Mouse (Mus musculus): ENCODE measurements around the gene Relch.
"Not testable (repeated sequence)": the region's sequence is repeated elsewhere in the genome, so short reads cannot be mapped to it uniquely, and the experiment has no call there.

The Relch gene

GRCm38 (mm10) chr1:105746444-105746843 is 82.8 kb downstream of the Relch start:
- DNase-seq (ENCODE audit: low read depth) = no peak

GRCm38 (mm10) chr1:105746858-105747596 is 83.4 kb downstream of the Relch start:
- DNase-seq (ENCODE audit: low read depth) = no peak

GRCm38 (mm10) chr1:105748091-105748799 is 84.6 kb downstream of the Relch start:
- DNase-seq (ENCODE audit: low read depth) = no peak

- DNase-seq (ENCODE audit: low read depth) = no peak
These were observed 88.5 kb downstream of the Relch start for GRCm38 (mm10) chr1:105752196-105752595.

- DNase-seq (ENCODE audit: low read depth) = no peak
These were observed 89.3 kb downstream of the Relch start for GRCm38 (mm10) chr1:105752944-105753343.

- DNase-seq (ENCODE audit: low read depth) = no peak
These were observed 95.1 kb downstream of the Relch start for GRCm38 (mm10) chr1:105758798-105759197.

- no peak for DNase-seq (ENCODE audit: low read depth)
These were observed 95.9 kb downstream of the Relch start for GRCm38 (mm10) chr1:105759422-105760165.

- DNase-seq (ENCODE audit: low read depth) = no peak
These were observed 101.9 kb downstream of the Relch start for GRCm38 (mm10) chr1:105765586-105765985.

GRCm38 (mm10) chr1:105766099-105766498 is 102.4 kb downstream of the Relch start:
- DNase-seq (ENCODE audit: low read depth) = not testable (repeated sequence)

DNA sequence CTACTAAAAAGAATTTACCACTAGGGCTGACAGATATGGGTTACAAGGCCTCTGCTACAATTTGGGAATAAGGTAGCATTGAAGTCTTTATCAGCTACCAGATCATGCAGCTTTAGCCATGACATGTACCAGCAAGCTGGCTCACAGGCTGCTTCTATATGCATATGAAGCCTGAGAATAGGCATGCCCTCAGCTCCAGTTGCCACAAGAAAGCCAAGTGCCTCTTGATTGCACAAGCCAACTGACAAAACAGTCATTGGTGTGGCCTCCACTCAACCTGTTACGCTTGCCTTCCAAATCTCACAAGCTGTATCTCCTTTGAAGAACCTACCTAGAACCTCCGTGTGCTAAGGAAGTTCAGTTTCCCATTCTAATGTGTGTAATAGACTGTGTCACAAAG is 104.7 kb downstream of the Relch start:
- DNase-seq (ENCODE audit: low read depth) = no peak

DNA sequence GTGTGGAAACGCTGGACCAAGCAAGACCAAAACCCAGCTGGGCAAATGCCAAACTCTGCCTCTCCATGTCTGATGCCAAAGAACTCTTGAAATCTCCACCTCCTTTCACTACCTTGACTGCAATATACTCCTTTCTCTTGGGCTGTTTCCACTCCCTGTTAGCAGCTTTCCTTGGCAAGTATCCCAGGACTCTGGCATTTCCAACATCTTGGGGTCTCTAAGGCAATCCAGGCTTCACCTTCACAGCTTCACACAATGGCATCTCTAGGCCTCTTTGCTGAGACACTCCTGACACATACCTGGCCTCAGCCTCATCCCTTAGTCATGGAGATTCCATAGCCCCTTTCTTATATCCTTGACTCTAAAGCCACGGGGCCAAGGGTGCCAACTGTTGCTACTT is 107.0 kb downstream of the Relch start:
- DNase-seq (ENCODE audit: low read depth) = no peak

GRCm38 (mm10) chr1:105776426-105776825 is 112.8 kb downstream of the Relch start:
- no peak for DNase-seq (ENCODE audit: low read depth)

- DNase-seq (ENCODE audit: low read depth) = no peak
These were observed 116.4 kb downstream of the Relch start for GRCm38 (mm10) chr1:105780079-105780456.

DNA sequence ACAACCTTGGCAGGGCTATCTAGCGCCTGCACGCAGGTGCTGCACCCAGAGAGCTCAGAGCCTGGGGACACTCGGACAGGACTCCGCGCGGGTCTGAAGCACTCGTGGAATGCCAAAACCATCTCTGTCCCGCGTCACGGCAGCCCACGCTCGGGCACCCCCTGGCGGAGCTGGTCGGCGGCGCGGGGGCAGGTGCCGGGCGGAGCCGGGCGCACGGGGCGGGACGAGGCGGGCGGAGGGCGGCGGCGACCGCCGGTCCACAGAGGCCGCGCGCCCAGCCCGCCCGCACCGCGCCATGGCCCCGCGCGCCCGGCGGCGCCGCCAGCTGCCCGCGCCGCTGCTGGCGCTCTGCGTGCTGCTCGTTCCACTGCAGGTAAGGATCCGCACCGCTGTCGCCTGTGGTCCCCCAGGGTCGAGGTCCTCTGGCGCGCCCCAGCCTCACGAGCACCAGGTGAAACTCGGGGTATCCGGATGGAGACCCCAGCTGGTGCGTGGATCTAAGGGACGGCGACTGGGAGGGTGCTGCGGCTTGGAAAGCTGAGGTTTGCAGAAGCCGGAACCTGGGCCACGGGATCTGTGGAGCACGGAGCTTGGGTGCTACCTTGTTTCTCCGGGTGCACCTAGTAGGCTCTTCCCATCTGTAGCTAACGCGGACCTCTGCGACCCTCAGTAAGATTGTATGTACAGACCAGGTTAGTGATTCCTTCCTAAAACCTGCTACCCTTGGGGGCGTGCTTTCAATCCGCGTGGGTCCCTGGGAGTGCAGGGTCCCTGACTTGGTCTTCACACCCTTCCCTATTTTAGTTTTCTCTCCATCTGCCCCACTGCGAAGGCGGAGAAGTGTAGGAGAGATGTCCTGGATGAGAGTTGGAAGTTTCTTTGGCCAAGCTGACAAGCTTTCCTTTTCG is 117.0 kb downstream of the Relch start, which contains the start of gene Tnfrsf11a:
Gene Tnfrsf11a (plus strand): TSS at position 262 of the 908 bp plus-strand sequence.
- no peak for DNase-seq (ENCODE audit: low read depth)

DNA sequence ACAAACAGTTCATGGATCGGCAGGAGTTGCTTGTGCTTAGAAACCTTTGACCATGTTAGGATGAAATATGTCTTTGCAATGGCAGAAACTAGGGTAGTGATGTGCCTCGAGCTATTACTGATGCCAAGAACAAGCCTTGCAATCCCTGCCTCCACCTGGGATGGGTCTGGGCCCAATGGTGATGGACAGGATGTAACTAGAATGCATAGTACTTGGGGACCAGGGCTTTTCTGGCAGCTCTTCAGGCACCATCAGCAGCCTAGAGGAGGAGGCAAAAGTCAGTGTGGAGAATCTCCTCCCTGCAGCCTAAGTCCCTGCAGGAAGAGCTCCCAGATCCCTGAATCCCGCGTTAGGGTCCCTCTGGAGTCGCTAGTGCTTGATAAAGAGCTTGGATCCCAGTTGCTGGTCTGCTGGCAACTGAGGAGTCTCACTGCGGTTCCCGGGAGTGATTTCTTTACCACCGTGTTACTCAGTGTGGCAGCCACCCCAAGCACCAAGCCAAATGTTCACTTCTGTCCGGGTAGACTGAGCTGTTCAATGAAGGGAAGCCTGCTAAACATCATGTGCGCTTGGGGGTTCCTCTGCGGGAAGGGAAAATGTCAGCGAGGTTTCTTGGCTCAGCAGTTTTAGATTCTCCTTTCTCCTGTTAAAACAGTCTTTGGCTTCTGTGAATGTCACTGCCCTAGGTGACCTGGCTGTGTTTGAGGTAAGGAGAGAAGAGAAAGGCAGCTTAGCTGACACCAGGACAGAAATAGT is 117.9 kb downstream of the Relch start:
- no peak for DNase-seq (ENCODE audit: low read depth)

- no peak for DNase-seq (ENCODE audit: low read depth)
These were observed 120.8 kb downstream of the Relch start for GRCm38 (mm10) chr1:105784257-105785016.

DNA sequence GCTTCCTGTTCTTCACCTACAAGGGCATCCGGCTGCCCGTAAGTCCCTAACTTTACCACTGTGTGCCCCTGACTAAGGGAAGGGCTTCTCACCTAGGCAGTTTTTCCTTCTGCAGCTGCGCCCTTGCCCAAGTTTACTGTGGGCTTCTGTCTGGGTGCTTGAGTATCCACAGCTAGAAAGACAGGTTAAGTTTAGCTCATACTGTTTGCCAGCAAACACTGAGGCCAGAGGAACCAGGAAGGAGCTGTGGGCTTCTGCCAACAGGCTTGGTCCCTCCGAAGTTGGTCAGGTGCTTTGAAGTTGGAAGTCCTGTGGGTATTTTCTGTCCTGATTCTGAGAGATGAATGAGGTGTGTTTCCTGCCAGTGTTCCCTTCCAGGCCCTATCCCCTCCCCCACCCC is 121.5 kb downstream of the Relch start:
- no peak for DNase-seq (ENCODE audit: low read depth)

GRCm38 (mm10) chr1:105786731-105787357 is 123.2 kb downstream of the Relch start:
- no peak for DNase-seq (ENCODE audit: low read depth)

- no peak for DNase-seq (ENCODE audit: low read depth)
These were observed 126.4 kb downstream of the Relch start for GRCm38 (mm10) chr1:105790103-105790502.

- DNase-seq (ENCODE audit: low read depth) = no peak
These were observed 131.0 kb downstream of the Relch start for GRCm38 (mm10) chr1:105794670-105795069.
